Mouse (Mus musculus) liver, postnatal 0 days (tissue): ENCODE results near the gene Btd. TPM values are rescaled to one million over a fixed set of nuclear protein-coding genes. Genes with fewer than 3 reads are reported as not detected.
A peak's percentile ranks its signal among the peaks of the same experiment; 100 is the strongest.

Experiments
- ATAC-seq: fragments of 200-750 bp; cut with Nextera tagmentation; 2 replicates; pipeline ENCODE4 v1.8.0; 2017; ENCODE audit warnings: mild to moderate bottlenecking, moderate library complexity
- DNase-seq: peaks from one replicate; pipeline ENCODE4 v3.0.0-alpha.2; 2016
- H3K27ac ChIP-seq: fragments of 300-500 bp; sonication (generic); 2 replicates; pipeline ENCODE4 v1.5.1; 2014; ENCODE audit warnings: antibody characterized with exemption, moderate library complexity, mild to moderate bottlenecking, low read depth
- H3K27me3 ChIP-seq: fragments of 300-500 bp; sonication (generic); 2 replicates; pipeline ENCODE4 v1.6.1; 2014; ENCODE audit warnings: low read length, control low read depth, mixed read lengths; ENCODE audit not compliant: insufficient read depth
- H3K36me3 ChIP-seq: fragments of 300-500 bp; sonication (generic); replicated peaks from 2 replicates; pipeline ENCODE4 v1.6.1; 2014; ENCODE audit warnings: mild to moderate bottlenecking, control low read depth, low read length, moderate library complexity, mixed read lengths; ENCODE audit not compliant: insufficient read depth
- H3K4me1 ChIP-seq: fragments of 300-500 bp; sonication (generic); 2 replicates; pipeline ENCODE4 v1.6.1; 2014; ENCODE audit warnings: antibody characterized with exemption, mild to moderate bottlenecking, control low read depth; ENCODE audit not compliant: insufficient read depth
- H3K4me2 ChIP-seq: fragments of 300-500 bp; sonication (generic); 2 replicates; pipeline ENCODE4 v1.6.1; 2014; ENCODE audit warnings: low read depth, mild to moderate bottlenecking, low read length, moderate library complexity, mixed read lengths
- H3K4me3 ChIP-seq: fragments of 300-500 bp; sonication (generic); 2 replicates; pipeline ENCODE4 v1.5.1; 2014; ENCODE audit warnings: low read depth, low read length
- H3K9ac ChIP-seq: fragments of 300-500 bp; sonication (generic); replicated peaks from 2 replicates; pipeline ENCODE4 v1.6.1; 2014; ENCODE audit warnings: mild to moderate bottlenecking, moderate library complexity
- H3K9me3 ChIP-seq: fragments of 300-500 bp; sonication (generic); 2 replicates; pipeline ENCODE4 v1.6.1; 2016; ENCODE audit warnings: mild to moderate bottlenecking, control low read depth, low read length, mixed read lengths
- CTCF ChIP-seq: sonication (generic); IDR thresholded peaks from 2 replicates; pipeline ENCODE4 v1.5.1; 2016; ENCODE audit warnings: antibody characterized with exemption, low read depth
- EP300 ChIP-seq: IDR thresholded peaks from 2 replicates; pipeline ENCODE4 v1.6.1; 2016; ENCODE audit warnings: antibody characterized with exemption, low read depth, mild to moderate bottlenecking
- WGBS: fragments of 180-500 bp; shearing (Covaris S2); extraction: QIAGEN DNeasy Blood & Tissue Kit; methylation state at CpG from one replicate; pipeline ENCODE4 v1.1.7; 2014; ENCODE audit not compliant: insufficient replicate concordance; 5-methylcytosine and 5-hydroxymethylcytosine counted together
- polyA plus RNA-seq: library from polyadenylated mRNA; unstranded; fragments of >200 nt; fragmentation: Nextera tagmentation; extraction: Ambion mirVana; gene quantifications from 2 replicates; pipeline ENCODE4 v1.2.1, GENCODE M21; 2015

Btd gene
- polyA plus RNA-seq, 1 experiment from 2014 or later = 44.1 TPM

GRCm38 (mm10) chr14:31666931-31667705, 26.3 kb downstream of the Btd start:
- Histone ChIP-seq H3K9ac (no peak overlapping the region), H3K27me3 (no peaks in the 10 kb centered on the region), H3K27ac (no peak overlapping the region), H3K4me1 (peaks cover 57% of the 10 kb centered on the region), H3K4me3 (no peak overlapping the region), H3K36me3 (peaks cover 9% of the 10 kb centered on the region), H3K4me2 (no peak overlapping the region), H3K9me3 (no peaks in the 10 kb centered on the region)
- no peak for ATAC-seq
- TF ChIP-seq EP300 = no peak
- TF ChIP-seq CTCF = no peak
- 87% methylated on average over 28 of the region's 28 CpGs for WGBS
- DNase-seq = no peak

GRCm38 (mm10) chr14:31667741-31668140, 26.9 kb downstream of the Btd start:
- TF ChIP-seq CTCF = no peak
- TF ChIP-seq EP300 = no peak

GRCm38 (mm10) chr14:31668326-31668725, 27.5 kb downstream of the Btd start:
- TF ChIP-seq CTCF = no peak
- no peak for TF ChIP-seq EP300
- no peaks in the 10 kb centered on the region for H3K27me3 ChIP-seq
- no peak overlapping the region for H3K4me3 ChIP-seq
- ATAC-seq = no peak
- peaks cover 46% of the 10 kb centered on the region for H3K4me1 ChIP-seq
- no peak overlapping the region for H3K4me2 ChIP-seq
- H3K36me3 ChIP-seq = peaks cover 9% of the 10 kb centered on the region
- H3K9me3 ChIP-seq = no peaks in the 10 kb centered on the region
- 70% methylated on average over 13 of the region's 13 CpGs for WGBS
- H3K9ac ChIP-seq = no peak overlapping the region
- no peak for DNase-seq
- no peak overlapping the region for H3K27ac ChIP-seq

More at GRCm38 (mm10) chr14:31667741-31668140, 26.9 kb downstream of the Btd start:
- H3K4me2 ChIP-seq = no peak overlapping the region
- no peak for DNase-seq
- H3K27ac ChIP-seq = peak overlapping the region; percentile 42; the same call in 1 of the 2 replicates
- ATAC-seq = no peak
- no peaks in the 10 kb centered on the region for H3K27me3 ChIP-seq
- H3K36me3 ChIP-seq = peaks cover 9% of the 10 kb centered on the region
- WGBS = 56% methylated on average over 6 of the region's 6 CpGs
- peaks cover 52% of the 10 kb centered on the region for H3K4me1 ChIP-seq
- H3K4me3 ChIP-seq = no peak overlapping the region
- H3K9ac ChIP-seq = no peak overlapping the region
- H3K9me3 ChIP-seq = no peaks in the 10 kb centered on the region

- no peaks in the 10 kb centered on the region for H3K27me3 ChIP-seq
- peak overlapping the region; percentile 51 for H3K4me2 ChIP-seq
- H3K9me3 ChIP-seq = no peaks in the 10 kb centered on the region
- TF ChIP-seq EP300 = no peak
- no peak for TF ChIP-seq CTCF
- ATAC-seq (peak; percentile 40), DNase-seq (peak; percentile 46)
- H3K27ac ChIP-seq = peak overlapping the region; percentile 72
- H3K36me3 ChIP-seq = peaks cover 9% of the 10 kb centered on the region
- no peak overlapping the region; the same call in 1 of the 2 replicates for H3K9ac ChIP-seq
- WGBS = 41% methylated on average over 13 of the region's 13 CpGs
- peaks cover 42% of the 10 kb centered on the region for H3K4me1 ChIP-seq
- H3K4me3 ChIP-seq = no peak overlapping the region
These were observed 28.4 kb downstream of the Btd start for GRCm38 (mm10) chr14:31669161-31669611.

- H3K4me1 ChIP-seq = peaks cover 38% of the 10 kb centered on the region
- WGBS = 25% methylated on average over 15 of the region's 15 CpGs
These were observed 29.0 kb downstream of the Btd start for GRCm38 (mm10) chr14:31669642-31670490.

More at GRCm38 (mm10) chr14:31669642-31670490, 29.0 kb downstream of the Btd start:
- TF ChIP-seq EP300 = peak; percentile 39; the same call in 1 of the 2 replicates
- TF ChIP-seq CTCF = no peak
- H3K36me3 ChIP-seq = peaks cover 9% of the 10 kb centered on the region
- H3K4me3 ChIP-seq = no peak overlapping the region
- H3K27ac ChIP-seq = peak overlapping the region; percentile 72
- no peak overlapping the region; the same call in 1 of the 2 replicates for H3K9ac ChIP-seq
- no peaks in the 10 kb centered on the region for H3K9me3 ChIP-seq
- peak overlapping the region; percentile 51 for H3K4me2 ChIP-seq
- H3K27me3 ChIP-seq = no peaks in the 10 kb centered on the region
- peak; percentile 55 for ATAC-seq
- no peak for DNase-seq
